Mouse (Mus musculus) ES-Bruce4 (cell line): ENCODE measurements at regions not wholly inside any gene's neighbourhood (a gene's known extent, or its start where the extent isn't known, plus 50 kb on each side); places are given as distances from the start of the nearest gene placed in this dataset.

Experiments
- H3K27ac ChIP-seq: 2 replicates; pipeline ENCODE4 v1.5.1; 2012; ENCODE audit warnings: low read length, inconsistent platforms; ENCODE audit not compliant: insufficient read depth
- H3K27me3 ChIP-seq: 2 replicates; pipeline ENCODE4 v1.6.1; 2012; ENCODE audit warnings: mild to moderate bottlenecking, low read length, inconsistent platforms; ENCODE audit not compliant: control insufficient read depth, poor library complexity, insufficient read depth, severe bottlenecking
- H3K36me3 ChIP-seq: 2 replicates; pipeline ENCODE4 v1.6.1; 2012; ENCODE audit warnings: inconsistent platforms, mild to moderate bottlenecking, low read length, moderate library complexity; ENCODE audit not compliant: control insufficient read depth, poor library complexity, insufficient read depth, severe bottlenecking
- H3K4me1 ChIP-seq: one replicate; pipeline ENCODE4 v1.8.1; 2011; ENCODE audit warnings: low read length; ENCODE audit not compliant: control insufficient read depth, insufficient read depth
- H3K4me3 ChIP-seq: 2 replicates; pipeline ENCODE4 v1.5.1; 2011; ENCODE audit warnings: low read depth, mild to moderate bottlenecking, low read length
- H3K9ac ChIP-seq: 2 replicates; pipeline ENCODE4 v1.6.1; 2012; ENCODE audit warnings: low read depth, mild to moderate bottlenecking, inconsistent platforms; ENCODE audit not compliant: poor library complexity, severe bottlenecking
- H3K9me3 ChIP-seq: replicated peaks from 2 replicates; pipeline ENCODE4 v1.6.1; 2012; ENCODE audit warnings: mild to moderate bottlenecking, low read length, inconsistent platforms; ENCODE audit not compliant: control insufficient read depth, poor library complexity, insufficient read depth, severe bottlenecking
- CTCF ChIP-seq: IDR thresholded peaks from one replicate; pipeline ENCODE4 v1.8.1; 2011; ENCODE audit warnings: low read depth, low read length
- EP300 ChIP-seq: IDR thresholded peaks from 2 replicates; pipeline ENCODE4 v1.6.1; 2011; ENCODE audit warnings: low read depth, low read length; ENCODE audit not compliant: insufficient read depth
- POLR2A ChIP-seq: IDR thresholded peaks from one replicate; pipeline ENCODE4 v1.8.1; 2011; ENCODE audit warnings: low read length; ENCODE audit not compliant: insufficient read depth

DNA sequence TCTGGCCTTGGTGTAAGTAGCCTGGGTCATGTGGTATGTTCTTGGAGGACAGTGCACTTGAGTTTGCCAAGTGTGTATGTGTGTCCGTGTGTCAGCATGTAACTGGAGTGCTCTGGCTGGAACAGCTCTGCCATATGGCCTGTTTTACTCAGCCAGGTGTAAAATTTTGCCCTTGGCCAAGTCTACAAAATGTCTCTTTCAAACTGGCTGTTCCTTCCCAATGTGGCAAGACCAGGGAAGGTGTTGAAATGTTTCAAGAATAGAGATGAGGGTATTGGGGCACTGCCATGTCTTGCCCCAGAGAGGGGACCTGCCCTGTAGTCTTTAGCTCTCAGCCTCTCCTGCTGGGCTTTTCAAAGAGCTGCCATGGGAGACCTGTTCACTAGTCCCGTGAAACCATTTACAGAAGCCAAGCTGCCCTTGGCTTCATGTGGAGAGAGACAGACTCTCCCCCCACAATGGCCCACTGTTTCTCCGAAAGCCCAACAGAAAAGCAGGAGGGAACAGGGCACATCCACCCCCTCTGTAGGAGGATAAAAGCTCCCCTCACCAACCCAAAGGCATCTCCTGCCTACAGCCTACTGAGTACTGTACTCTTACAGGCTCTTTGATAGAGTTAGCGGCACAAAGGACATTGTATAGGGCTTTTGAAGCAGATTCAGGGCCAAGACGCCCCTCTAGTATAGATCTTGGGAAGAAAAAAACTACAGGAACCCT is 156.5 kb downstream of the Wnt5a start:
- Histone ChIP-seq H3K4me1 (no peaks in the 10 kb centered on the region), H3K27ac (no peak overlapping the region), H3K9me3 (no peaks in the 10 kb centered on the region), H3K36me3 (no peaks in the 10 kb centered on the region), H3K9ac (no peak overlapping the region), H3K4me3 (no peak overlapping the region), H3K27me3 (no peaks in the 10 kb centered on the region; the same call in 1 of the 2 replicates)
- TF ChIP-seq POLR2A (no peak), CTCF (no peak), EP300 (no peak)

DNA sequence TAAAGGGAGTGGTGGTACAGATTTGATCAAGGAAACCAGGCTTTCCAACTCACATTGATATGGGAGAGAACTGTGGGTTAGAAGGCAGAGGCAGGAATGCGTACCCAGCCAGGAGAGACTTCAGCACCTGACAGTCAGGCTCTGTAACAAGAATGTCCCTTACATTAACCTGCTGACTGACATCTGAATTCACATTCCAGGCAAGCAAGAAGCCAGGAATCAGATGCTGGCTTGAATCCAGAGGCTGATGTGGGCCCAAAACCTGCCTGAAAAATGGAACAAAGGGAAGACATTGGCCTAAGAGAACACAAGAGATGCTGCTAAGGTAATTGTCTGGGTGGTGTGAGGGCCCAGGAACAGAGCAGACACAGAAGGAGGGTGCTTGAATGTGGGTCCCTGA is 158.8 kb downstream of the Wnt5a start:
- TF ChIP-seq EP300, result no peak
- no peak for TF ChIP-seq CTCF
- H3K4me3 ChIP-seq, result no peak overlapping the region
- no peak overlapping the region for H3K9ac ChIP-seq
- no peaks in the 10 kb centered on the region for H3K36me3 ChIP-seq
- H3K9me3 ChIP-seq, result no peaks in the 10 kb centered on the region
- H3K4me1 ChIP-seq, result no peaks in the 10 kb centered on the region
- no peak overlapping the region for H3K27ac ChIP-seq
- H3K27me3 ChIP-seq, result no peaks in the 10 kb centered on the region; the same call in 1 of the 2 replicates

DNA sequence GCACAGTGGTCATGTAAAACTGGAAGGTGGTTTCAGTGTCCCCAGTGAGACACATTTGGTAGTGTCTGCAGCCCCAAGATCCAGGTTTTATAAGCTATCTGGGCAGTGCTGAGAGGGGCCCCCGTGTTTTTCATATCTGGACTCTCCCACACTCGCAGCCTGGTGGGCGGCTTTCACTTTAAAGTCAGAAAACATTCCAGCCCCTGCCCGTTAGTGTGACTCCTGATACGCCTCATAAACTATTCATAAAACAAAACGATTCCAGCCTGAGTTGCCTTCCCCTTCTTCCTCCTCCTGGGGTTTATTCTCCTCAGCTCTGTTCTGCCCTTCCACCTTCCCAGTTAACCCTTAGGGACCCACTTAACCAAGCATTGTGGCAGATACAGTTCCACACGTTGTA is 159.6 kb downstream of the Wnt5a start:
- Histone ChIP-seq H3K4me1 (no peaks in the 10 kb centered on the region), H3K27ac (no peak overlapping the region), H3K27me3 (no peaks in the 10 kb centered on the region; the same call in 1 of the 2 replicates), H3K36me3 (no peaks in the 10 kb centered on the region), H3K4me3 (no peak overlapping the region), H3K9ac (no peak overlapping the region), H3K9me3 (no peaks in the 10 kb centered on the region)
- TF ChIP-seq EP300 (no peak), CTCF (no peak), POLR2A (no peak)

- H3K9me3 ChIP-seq, result no peaks in the 10 kb centered on the region
- H3K27me3 ChIP-seq, result no peaks in the 10 kb centered on the region
- H3K27ac ChIP-seq, result no peak overlapping the region
- no peak overlapping the region for H3K9ac ChIP-seq
- no peaks in the 10 kb centered on the region for H3K36me3 ChIP-seq
- no peaks in the 10 kb centered on the region for H3K4me1 ChIP-seq
- H3K4me3 ChIP-seq, result no peak overlapping the region
- TF ChIP-seq POLR2A, result no peak
- TF ChIP-seq EP300, result no peak
- no peak for TF ChIP-seq CTCF
These were observed 170.9 kb downstream of the Wnt5a start for GRCm38 (mm10) chr14:28675476-28675875.

DNA sequence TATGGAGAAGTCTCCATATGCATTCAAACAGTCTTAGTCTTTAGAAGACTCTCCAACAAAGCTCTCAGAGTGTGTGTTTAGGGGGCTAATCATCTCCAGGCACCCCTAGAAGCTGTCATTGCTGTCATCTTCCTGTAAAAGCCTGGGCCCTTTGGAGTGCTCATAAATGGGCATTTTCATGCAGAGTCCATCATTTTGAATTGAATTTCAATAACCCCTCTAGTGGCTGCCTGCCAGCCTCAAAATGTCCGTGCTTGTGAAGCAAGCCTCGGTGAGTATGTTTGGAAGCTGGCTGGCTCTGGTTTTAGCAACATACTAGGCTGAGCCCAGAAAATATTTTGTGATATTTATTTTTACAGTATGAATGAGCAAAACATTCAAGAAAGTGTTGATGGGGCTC is 195.2 kb downstream of the Wnt5a start:
- no peaks in the 10 kb centered on the region for H3K4me1 ChIP-seq

DNA sequence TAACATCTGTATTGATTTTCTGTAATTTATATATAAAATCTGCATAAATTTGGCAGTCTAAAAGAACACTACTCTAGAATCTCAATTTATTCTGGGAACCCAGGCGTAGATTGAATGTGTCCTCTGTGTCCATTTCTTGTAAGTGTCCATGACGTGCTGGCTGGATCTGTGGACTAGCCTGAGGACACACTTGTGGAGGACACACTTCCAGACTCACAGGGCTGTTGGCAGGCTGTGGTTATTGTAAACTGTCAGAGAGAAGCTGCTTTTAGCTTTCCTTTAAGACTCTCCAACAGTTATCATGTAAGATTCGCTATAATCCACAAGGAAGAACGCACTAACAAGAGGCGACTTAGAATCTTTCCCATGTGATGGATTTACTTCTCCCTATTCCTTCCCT is 200.2 kb downstream of the Wnt5a start:
- no peak overlapping the region for H3K27ac ChIP-seq
- no peak overlapping the region for H3K9ac ChIP-seq
- no peaks in the 10 kb centered on the region for H3K9me3 ChIP-seq
- no peaks in the 10 kb centered on the region for H3K27me3 ChIP-seq
- H3K36me3 ChIP-seq, result no peaks in the 10 kb centered on the region
- H3K4me3 ChIP-seq, result no peak overlapping the region
- H3K4me1 ChIP-seq, result no peaks in the 10 kb centered on the region
- TF ChIP-seq CTCF (no peak), EP300 (no peak)

More for the DNA sequence above, 195.2 kb downstream of the Wnt5a start:
- H3K9ac ChIP-seq, result no peak overlapping the region
- no peak for TF ChIP-seq EP300
- no peak for TF ChIP-seq CTCF
- TF ChIP-seq POLR2A, result no peak
- no peaks in the 10 kb centered on the region for H3K36me3 ChIP-seq
- H3K27me3 ChIP-seq, result no peaks in the 10 kb centered on the region
- no peaks in the 10 kb centered on the region for H3K9me3 ChIP-seq
- no peak overlapping the region for H3K4me3 ChIP-seq
- no peak overlapping the region for H3K27ac ChIP-seq
